Mouse (Mus musculus): ENCODE measurements around the gene Grsf1. TPM values are rescaled to one million over a fixed set of nuclear protein-coding genes. Genes with fewer than 3 reads are reported as not detected.

The Grsf1 gene
- polyA plus RNA-seq, 1 experiment, result 27.3 TPM

GRCm38 (mm10) chr5:88702041-88702440 is 26.1 kb upstream of the Grsf1 start:
- Histone ChIP-seq H3K4me3 (ENCODE audit: control insufficient read depth, insufficient read depth, low read length) (no peak overlapping the region), H3K27me3 (ENCODE audit: control insufficient read depth, insufficient read depth, low read length) (no peaks in the 10 kb centered on the region), H3K4me1 (replicated peaks; ENCODE audit: control insufficient read depth, insufficient read depth, low read length) (no peaks in the 10 kb centered on the region), H3K36me3 (ENCODE audit: control insufficient read depth, insufficient read depth, low read length) (no peaks in the 10 kb centered on the region), H3K27ac (ENCODE audit: control insufficient read depth, insufficient read depth, low read length) (no peak overlapping the region)
- no peak for DNase-seq
- WGBS, result 86% methylated on average over 4 of the region's 4 CpGs
- TF ChIP-seq POLR2A (IDR thresholded peaks at IDR 0.05; ENCODE audit: control insufficient read depth, extremely low read depth, insufficient read depth, low read length, poor library complexity) (no peak), CTCF (IDR thresholded peaks at IDR 0.05; ENCODE audit: borderline replicate concordance, control insufficient read depth, extremely low read depth, insufficient read depth, low read length, poor library complexity) (no peak)

DNA sequence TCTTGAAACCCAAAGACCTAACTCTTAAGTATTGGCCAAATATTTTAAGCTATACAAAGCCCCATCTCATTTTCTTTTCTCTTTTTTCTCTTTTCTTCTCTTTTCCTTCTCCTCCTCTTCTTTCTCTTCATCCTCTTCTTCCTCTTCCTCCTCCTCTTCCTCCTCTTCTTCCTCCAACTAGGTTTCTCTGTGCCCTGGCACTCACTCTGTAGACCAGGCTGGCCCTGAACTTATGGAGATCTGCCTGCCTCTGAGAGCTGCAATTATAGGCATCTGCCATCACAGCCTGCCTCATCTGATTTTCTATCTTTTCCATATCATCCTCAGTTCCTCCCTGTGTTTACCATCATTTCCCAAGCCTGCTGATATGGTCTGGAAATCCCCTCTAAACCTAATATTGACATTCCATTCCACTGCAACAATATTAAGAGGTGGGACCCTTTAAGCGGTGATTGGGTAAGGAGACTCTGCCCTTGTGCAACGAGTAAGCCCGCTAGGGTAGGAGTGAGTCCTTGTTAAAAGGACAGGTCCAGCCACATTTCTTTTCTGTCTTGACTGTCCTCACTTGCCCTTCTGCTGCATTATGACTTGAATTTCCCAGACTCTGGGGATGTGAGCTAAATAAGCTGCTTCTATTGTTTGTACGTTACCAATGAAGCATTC is 23.4 kb upstream of the Grsf1 start:
- no peak for DNase-seq
- no peaks in the 10 kb centered on the region for H3K27me3 ChIP-seq (ENCODE audit: control insufficient read depth, insufficient read depth, low read length)
- no peak overlapping the region for H3K27ac ChIP-seq (ENCODE audit: control insufficient read depth, insufficient read depth, low read length)
- WGBS, result 83% methylated on average over 4 of the region's 4 CpGs
- H3K4me1 ChIP-seq (replicated peaks; ENCODE audit: control insufficient read depth, insufficient read depth, low read length), result no peaks in the 10 kb centered on the region
- H3K36me3 ChIP-seq (ENCODE audit: control insufficient read depth, insufficient read depth, low read length), result no peaks in the 10 kb centered on the region
- no peak overlapping the region for H3K4me3 ChIP-seq (ENCODE audit: control insufficient read depth, insufficient read depth, low read length)
- TF ChIP-seq POLR2A (IDR thresholded peaks at IDR 0.05; ENCODE audit: control insufficient read depth, extremely low read depth, insufficient read depth, low read length, poor library complexity) (no peak), CTCF (IDR thresholded peaks at IDR 0.05; ENCODE audit: borderline replicate concordance, control insufficient read depth, extremely low read depth, insufficient read depth, low read length, poor library complexity) (no peak)

DNA sequence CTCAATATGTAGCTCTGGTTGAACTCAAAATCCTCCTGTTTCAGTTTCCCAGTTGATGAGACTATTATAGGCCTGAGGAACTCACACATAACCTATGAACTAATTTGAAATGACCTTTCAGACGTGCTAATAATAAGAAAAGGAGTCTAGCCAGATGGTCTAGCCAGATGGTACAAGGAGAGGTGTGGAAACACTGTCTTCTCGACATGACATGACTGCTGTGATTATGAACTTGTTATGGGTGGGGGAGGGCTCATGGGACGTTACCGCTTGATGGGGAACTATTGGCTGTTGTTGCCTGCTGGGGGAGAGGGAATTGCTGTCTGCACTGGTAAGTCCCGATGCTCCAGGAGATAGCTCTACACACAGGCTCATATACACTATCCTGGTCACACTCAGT is 21.3 kb upstream of the Grsf1 start:
- DNase-seq, result no peak
- Histone ChIP-seq H3K27me3 (ENCODE audit: control insufficient read depth, insufficient read depth, low read length) (no peaks in the 10 kb centered on the region), H3K4me3 (ENCODE audit: control insufficient read depth, insufficient read depth, low read length) (no peak overlapping the region), H3K27ac (ENCODE audit: control insufficient read depth, insufficient read depth, low read length) (no peak overlapping the region), H3K4me1 (replicated peaks; ENCODE audit: control insufficient read depth, insufficient read depth, low read length) (no peaks in the 10 kb centered on the region), H3K36me3 (ENCODE audit: control insufficient read depth, insufficient read depth, low read length) (no peaks in the 10 kb centered on the region)
- TF ChIP-seq POLR2A (IDR thresholded peaks at IDR 0.05; ENCODE audit: control insufficient read depth, extremely low read depth, insufficient read depth, low read length, poor library complexity), result no peak
- WGBS, result 87% methylated on average over 5 of the region's 5 CpGs

GRCm38 (mm10) chr5:88693057-88693456 is 17.1 kb upstream of the Grsf1 start:
- H3K4me1 ChIP-seq (replicated peaks; ENCODE audit: control insufficient read depth, insufficient read depth, low read length), result no peaks in the 10 kb centered on the region
- no peak for TF ChIP-seq POLR2A (IDR thresholded peaks at IDR 0.05; ENCODE audit: control insufficient read depth, extremely low read depth, insufficient read depth, low read length, poor library complexity)
- no peak for TF ChIP-seq CTCF (IDR thresholded peaks at IDR 0.05; ENCODE audit: borderline replicate concordance, control insufficient read depth, extremely low read depth, insufficient read depth, low read length, poor library complexity)
- H3K27me3 ChIP-seq (ENCODE audit: control insufficient read depth, insufficient read depth, low read length), result no peaks in the 10 kb centered on the region
- no peak overlapping the region for H3K27ac ChIP-seq (ENCODE audit: control insufficient read depth, insufficient read depth, low read length)
- no peaks in the 10 kb centered on the region for H3K36me3 ChIP-seq (ENCODE audit: control insufficient read depth, insufficient read depth, low read length)
- H3K4me3 ChIP-seq (ENCODE audit: control insufficient read depth, insufficient read depth, low read length), result no peak overlapping the region
- no peak for DNase-seq

- TF ChIP-seq POLR2A (IDR thresholded peaks at IDR 0.05; ENCODE audit: control insufficient read depth, extremely low read depth, insufficient read depth, low read length, poor library complexity) (no peak), CTCF (IDR thresholded peaks at IDR 0.05; ENCODE audit: borderline replicate concordance, control insufficient read depth, extremely low read depth, insufficient read depth, low read length, poor library complexity) (no peak)
- Histone ChIP-seq H3K27ac (ENCODE audit: control insufficient read depth, insufficient read depth, low read length) (no peak overlapping the region), H3K27me3 (ENCODE audit: control insufficient read depth, insufficient read depth, low read length) (no peaks in the 10 kb centered on the region), H3K4me1 (replicated peaks; ENCODE audit: control insufficient read depth, insufficient read depth, low read length) (no peaks in the 10 kb centered on the region), H3K4me3 (ENCODE audit: control insufficient read depth, insufficient read depth, low read length) (no peak overlapping the region), H3K36me3 (ENCODE audit: control insufficient read depth, insufficient read depth, low read length) (no peaks in the 10 kb centered on the region)
- WGBS, result 96% methylated on average over 4 of the region's 4 CpGs
- DNase-seq, result no peak
Measured at GRCm38 (mm10) chr5:88692586-88692985, 16.6 kb upstream of the Grsf1 start.

GRCm38 (mm10) chr5:88691506-88692095 is 15.6 kb upstream of the Grsf1 start:
- Histone ChIP-seq H3K27ac (ENCODE audit: control insufficient read depth, insufficient read depth, low read length) (no peak overlapping the region), H3K36me3 (ENCODE audit: control insufficient read depth, insufficient read depth, low read length) (no peaks in the 10 kb centered on the region), H3K4me3 (ENCODE audit: control insufficient read depth, insufficient read depth, low read length) (no peak overlapping the region), H3K27me3 (ENCODE audit: control insufficient read depth, insufficient read depth, low read length) (no peaks in the 10 kb centered on the region), H3K4me1 (replicated peaks; ENCODE audit: control insufficient read depth, insufficient read depth, low read length) (no peaks in the 10 kb centered on the region)
- WGBS, result 84% methylated on average over 6 of the region's 6 CpGs
- TF ChIP-seq CTCF (IDR thresholded peaks at IDR 0.05; ENCODE audit: borderline replicate concordance, control insufficient read depth, extremely low read depth, insufficient read depth, low read length, poor library complexity) (no peak), POLR2A (IDR thresholded peaks at IDR 0.05; ENCODE audit: control insufficient read depth, extremely low read depth, insufficient read depth, low read length, poor library complexity) (no peak)
- no peak for DNase-seq
